Mouse (Mus musculus) urinary bladder, adult 2 months (tissue): ENCODE measurements around the gene Gm16405. TPM values are rescaled to one million over a fixed set of nuclear protein-coding genes. Genes with fewer than 3 reads are reported as not detected.
"Not testable (repeated sequence)": the region's sequence is repeated elsewhere in the genome, so short reads cannot be mapped to it uniquely, and the experiment has no call there.

Source experiments
- DNase-seq: peaks from one replicate; pipeline ENCODE4 v3.0.0; 2022; ENCODE audit warnings: low spot score
- polyA plus RNA-seq: library from polyadenylated mRNA; depleted of rRNA; stranded (reverse); fragments of >200 nt; gene quantifications from 2 replicates; pipeline ENCODE4 v1.2.3, GENCODE M21; 2012; rRNA removed

The Gm16405 gene
- not detected in 2 replicates for polyA plus RNA-seq

GRCm38 (mm10) chrX:54530908-54531307 lies at the start of gene Gm16405:
TSS of gene Gm16405 (plus strand) at chrX:54531208.
- DNase-seq, result not testable (repeated sequence)

Other genes with a start within 250 kb of the Gm16405 start
- gene Gm16430, start 91.0 kb downstream of the Gm16405 start, polyA plus RNA-seq, result not detected in 2 replicates